Mouse (Mus musculus): ENCODE data around the gene Fam118a. TPM values are rescaled to one million over a fixed set of nuclear protein-coding genes. Genes with fewer than 3 reads are reported as not detected.

The Fam118a gene
- polyA plus RNA-seq, 1 experiment = not detected

GRCm38 (mm10) chr15:85043761-85044160 lies 15.0 kb downstream of the Fam118a start:
- TF ChIP-seq POLR2A (IDR thresholded peaks at IDR 0.05; ENCODE audit: insufficient read depth, low read depth, low read length) (no peak), CTCF (IDR thresholded peaks at IDR 0.05; ENCODE audit: insufficient read depth, low read depth, low read length) (no peak)
- H3K4me3 ChIP-seq (ENCODE audit: insufficient read depth, low read depth, low read length) = peak overlapping the region; percentile 2; the same call in 1 of the 2 replicates
- H3K27ac ChIP-seq (ENCODE audit: insufficient read depth, low read depth, low read length) = peak overlapping the region; percentile 93; the same call in 1 of the 2 replicates
- 75% methylated on average over 5 of the region's 5 CpGs for WGBS
- peaks cover 49% of the 10 kb centered on the region for H3K4me1 ChIP-seq (ENCODE audit: control insufficient read depth, insufficient read depth, low read length)

GRCm38 (mm10) chr15:85046230-85046950 lies 17.6 kb downstream of the Fam118a start:
- no peak overlapping the region for H3K4me3 ChIP-seq (ENCODE audit: insufficient read depth, low read depth, low read length)
- no peak overlapping the region for H3K27ac ChIP-seq (ENCODE audit: insufficient read depth, low read depth, low read length)
- TF ChIP-seq CTCF (IDR thresholded peaks at IDR 0.05; ENCODE audit: insufficient read depth, low read depth, low read length) (no peak), POLR2A (IDR thresholded peaks at IDR 0.05; ENCODE audit: insufficient read depth, low read depth, low read length) (no peak)
- peaks cover 43% of the 10 kb centered on the region for H3K4me1 ChIP-seq (ENCODE audit: control insufficient read depth, insufficient read depth, low read length)
- WGBS = 83% methylated on average over 14 of the region's 14 CpGs

GRCm38 (mm10) chr15:85047865-85048264 lies 19.1 kb downstream of the Fam118a start:
- H3K27ac ChIP-seq (ENCODE audit: insufficient read depth, low read depth, low read length) = no peak overlapping the region
- H3K4me3 ChIP-seq (ENCODE audit: insufficient read depth, low read depth, low read length) = no peak overlapping the region
- WGBS = 90% methylated on average over 4 of the region's 4 CpGs
- H3K4me1 ChIP-seq (ENCODE audit: control insufficient read depth, insufficient read depth, low read length) = peaks cover 34% of the 10 kb centered on the region
- TF ChIP-seq CTCF (IDR thresholded peaks at IDR 0.05; ENCODE audit: insufficient read depth, low read depth, low read length) (no peak), POLR2A (IDR thresholded peaks at IDR 0.05; ENCODE audit: insufficient read depth, low read depth, low read length) (no peak)

- TF ChIP-seq CTCF (IDR thresholded peaks at IDR 0.05; ENCODE audit: insufficient read depth, low read depth, low read length) = no peak
- no peak for TF ChIP-seq POLR2A (IDR thresholded peaks at IDR 0.05; ENCODE audit: insufficient read depth, low read depth, low read length)
- H3K4me3 ChIP-seq (ENCODE audit: insufficient read depth, low read depth, low read length) = no peak overlapping the region
- H3K4me1 ChIP-seq (ENCODE audit: control insufficient read depth, insufficient read depth, low read length) = peaks cover 18% of the 10 kb centered on the region
- WGBS = 91% methylated on average over 1 of the region's 1 CpGs
- no peak overlapping the region for H3K27ac ChIP-seq (ENCODE audit: insufficient read depth, low read depth, low read length)
Observed at GRCm38 (mm10) chr15:85049758-85050157, 21.0 kb downstream of the Fam118a start.

- no peak overlapping the region for H3K4me3 ChIP-seq (ENCODE audit: insufficient read depth, low read depth, low read length)
- no peak overlapping the region for H3K27ac ChIP-seq (ENCODE audit: insufficient read depth, low read depth, low read length)
- WGBS = 92% methylated on average over 3 of the region's 3 CpGs
- H3K4me1 ChIP-seq (ENCODE audit: control insufficient read depth, insufficient read depth, low read length) = peaks cover 6% of the 10 kb centered on the region
- TF ChIP-seq CTCF (IDR thresholded peaks at IDR 0.05; ENCODE audit: insufficient read depth, low read depth, low read length) (no peak), POLR2A (IDR thresholded peaks at IDR 0.05; ENCODE audit: insufficient read depth, low read depth, low read length) (no peak)
Observed at GRCm38 (mm10) chr15:85054098-85054497, 25.4 kb downstream of the Fam118a start.

GRCm38 (mm10) chr15:85055186-85055585 lies 26.4 kb downstream of the Fam118a start:
- TF ChIP-seq CTCF (IDR thresholded peaks at IDR 0.05; ENCODE audit: insufficient read depth, low read depth, low read length) (no peak), POLR2A (IDR thresholded peaks at IDR 0.05; ENCODE audit: insufficient read depth, low read depth, low read length) (no peak)
- WGBS = 79% methylated on average over 4 of the region's 4 CpGs

GRCm38 (mm10) chr15:85063421-85063820 lies 34.7 kb downstream of the Fam118a start:
- H3K4me3 ChIP-seq (ENCODE audit: insufficient read depth, low read depth, low read length) = no peak overlapping the region
- 96% methylated on average over 2 of the region's 2 CpGs for WGBS
- TF ChIP-seq CTCF (IDR thresholded peaks at IDR 0.05; ENCODE audit: insufficient read depth, low read depth, low read length) (no peak), POLR2A (IDR thresholded peaks at IDR 0.05; ENCODE audit: insufficient read depth, low read depth, low read length) (no peak)
- H3K4me1 ChIP-seq (ENCODE audit: control insufficient read depth, insufficient read depth, low read length) = no peaks in the 10 kb centered on the region
- H3K27ac ChIP-seq (ENCODE audit: insufficient read depth, low read depth, low read length) = no peak overlapping the region

More at GRCm38 (mm10) chr15:85055186-85055585, 26.4 kb downstream of the Fam118a start:
- H3K27ac ChIP-seq (ENCODE audit: insufficient read depth, low read depth, low read length) = no peak overlapping the region
- H3K4me3 ChIP-seq (ENCODE audit: insufficient read depth, low read depth, low read length) = no peak overlapping the region
- peaks cover 6% of the 10 kb centered on the region for H3K4me1 ChIP-seq (ENCODE audit: control insufficient read depth, insufficient read depth, low read length)

- Histone ChIP-seq H3K27ac (ENCODE audit: insufficient read depth, low read depth, low read length) (no peak overlapping the region), H3K4me1 (ENCODE audit: control insufficient read depth, insufficient read depth, low read length) (no peaks in the 10 kb centered on the region), H3K4me3 (ENCODE audit: insufficient read depth, low read depth, low read length) (no peak overlapping the region)
- TF ChIP-seq POLR2A (IDR thresholded peaks at IDR 0.05; ENCODE audit: insufficient read depth, low read depth, low read length) (no peak), CTCF (IDR thresholded peaks at IDR 0.05; ENCODE audit: insufficient read depth, low read depth, low read length) (no peak)
- 22% methylated on average over 2 of the region's 2 CpGs for WGBS
Observed at GRCm38 (mm10) chr15:85070561-85070960, 41.8 kb downstream of the Fam118a start.

GRCm38 (mm10) chr15:85072651-85073050 lies 43.9 kb downstream of the Fam118a start:
- 87% methylated on average over 2 of the region's 2 CpGs for WGBS
- TF ChIP-seq POLR2A (IDR thresholded peaks at IDR 0.05; ENCODE audit: insufficient read depth, low read depth, low read length) (no peak), CTCF (IDR thresholded peaks at IDR 0.05; ENCODE audit: insufficient read depth, low read depth, low read length) (no peak)
- Histone ChIP-seq H3K4me1 (ENCODE audit: control insufficient read depth, insufficient read depth, low read length) (no peaks in the 10 kb centered on the region), H3K4me3 (ENCODE audit: insufficient read depth, low read depth, low read length) (no peak overlapping the region), H3K27ac (ENCODE audit: insufficient read depth, low read depth, low read length) (no peak overlapping the region)
